Mouse (Mus musculus) heart, postnatal 0 days (tissue): ENCODE data around the gene Dnah10. TPM values are rescaled to one million over a fixed set of nuclear protein-coding genes. Genes with fewer than 3 reads are reported as not detected.
"Not testable (repeated sequence)": the region's sequence is repeated elsewhere in the genome, so short reads cannot be mapped to it uniquely, and the experiment has no call there.

Experiments used
- ATAC-seq: fragments of 200-750 bp; cut with Nextera tagmentation; 2 replicates; pipeline ENCODE4 v1.8.0; 2017; ENCODE audit warnings: low read depth, moderate number of reproducible peaks, moderate library complexity; ENCODE audit not compliant: insufficient read depth
- DNase-seq: peaks from one replicate; pipeline ENCODE4 v3.0.0-alpha.2; 2016; ENCODE audit warnings: low spot score
- H3K27ac ChIP-seq: fragments of 300-500 bp; sonication (generic); 2 replicates; pipeline ENCODE4 v1.5.1; 2014; ENCODE audit warnings: low read depth, mild to moderate bottlenecking
- H3K27me3 ChIP-seq: fragments of 300-500 bp; sonication (generic); 2 replicates; pipeline ENCODE4 v1.6.1; 2014; ENCODE audit warnings: low read length, mixed read lengths; ENCODE audit not compliant: control insufficient read depth, insufficient read depth
- H3K36me3 ChIP-seq: fragments of 300-500 bp; sonication (generic); replicated peaks from 2 replicates; pipeline ENCODE4 v1.6.1; 2014; ENCODE audit warnings: low read length, mixed read lengths; ENCODE audit not compliant: control insufficient read depth, insufficient read depth
- H3K4me1 ChIP-seq: fragments of 300-500 bp; sonication (generic); 2 replicates; pipeline ENCODE4 v1.6.1; 2014; ENCODE audit warnings: antibody characterized with exemption; ENCODE audit not compliant: control insufficient read depth, insufficient read depth
- H3K4me2 ChIP-seq: fragments of 300-500 bp; sonication (generic); 2 replicates; pipeline ENCODE4 v1.6.1; 2014; ENCODE audit warnings: low read depth, mild to moderate bottlenecking, low read length, moderate library complexity
- H3K4me3 ChIP-seq: fragments of 300-500 bp; sonication (generic); 2 replicates; pipeline ENCODE4 v1.5.1; 2014; ENCODE audit warnings: low read depth, low read length
- H3K9ac ChIP-seq: fragments of 300-500 bp; sonication (generic); replicated peaks from 2 replicates; pipeline ENCODE4 v1.6.1; 2014; ENCODE audit warnings: low read depth, low read length, mixed read lengths
- H3K9me3 ChIP-seq: fragments of 300-500 bp; sonication (generic); replicated peaks from 2 replicates; pipeline ENCODE4 v1.6.1; 2016; ENCODE audit warnings: low read length; ENCODE audit not compliant: control insufficient read depth
- CTCF ChIP-seq: IDR thresholded peaks from 2 replicates; pipeline ENCODE4 v1.5.1; 2016; ENCODE audit warnings: antibody characterized with exemption, control low read depth, low read depth
- EP300 ChIP-seq: IDR thresholded peaks from 2 replicates; pipeline ENCODE4 v1.6.1; 2016; ENCODE audit warnings: antibody characterized with exemption, low read depth
- WGBS: fragments of 180-500 bp; shearing (Covaris S2); extraction: QIAGEN DNeasy Blood & Tissue Kit; methylation state at CpG from one replicate; pipeline ENCODE4 v1.1.7; 2014; 5-methylcytosine and 5-hydroxymethylcytosine counted together
- polyA plus RNA-seq: library from polyadenylated mRNA; unstranded; fragments of >200 nt; fragmentation: Nextera tagmentation; extraction: Ambion mirVana; gene quantifications from 2 replicates; pipeline ENCODE4 v1.2.1, GENCODE M21; 2015
- total RNA-seq: library from RNA; depleted of rRNA; stranded (reverse); fragments of >200 nt; gene quantifications from 2 replicates; pipeline ENCODE4 v1.2.3, GENCODE M21; 2014; ENCODE audit warnings: low replicate concordance

Dnah10 gene
- total and polyA plus RNA-seq, 2 experiments from 2014 or later: 0.01 TPM; not detected in 1

- 72% methylated on average over 9 of the region's 9 CpGs for WGBS
- Histone ChIP-seq H3K9me3 (no peaks in the 10 kb centered on the region), H3K9ac (no peak overlapping the region), H3K4me2 (no peak overlapping the region), H3K27me3 (no peaks in the 10 kb centered on the region), H3K4me1 (no peaks in the 10 kb centered on the region), H3K36me3 (no peaks in the 10 kb centered on the region), H3K4me3 (no peak overlapping the region), H3K27ac (no peak overlapping the region)
- DNase-seq (no peak), ATAC-seq (no peak)
- TF ChIP-seq CTCF (no peak), EP300 (no peak)
Observed at GRCm38 (mm10) chr5:124751656-124752055, 26.8 kb downstream of the Dnah10 start.

GRCm38 (mm10) chr5:124761011-124761410 lies 36.1 kb downstream of the Dnah10 start:
- Histone ChIP-seq H3K36me3 (no peaks in the 10 kb centered on the region), H3K27me3 (no peaks in the 10 kb centered on the region), H3K4me3 (no peak overlapping the region), H3K27ac (no peak overlapping the region), H3K4me1 (no peaks in the 10 kb centered on the region), H3K9ac (no peak overlapping the region), H3K9me3 (no peaks in the 10 kb centered on the region; the same call in 1 of the 2 replicates), H3K4me2 (no peak overlapping the region)
- no peak for DNase-seq
- ATAC-seq: no peak
- whole genome bisulfite sequencing: 53% methylated on average over 18 of the region's 18 CpGs
- TF ChIP-seq CTCF: no peak
- TF ChIP-seq EP300: no peak

GRCm38 (mm10) chr5:124761787-124762186 lies 36.9 kb downstream of the Dnah10 start:
- H3K4me1 ChIP-seq: no peaks in the 10 kb centered on the region
- H3K27me3 ChIP-seq: no peaks in the 10 kb centered on the region
- H3K4me2 ChIP-seq: no peak overlapping the region
- no peak overlapping the region for H3K27ac ChIP-seq
- no peaks in the 10 kb centered on the region for H3K36me3 ChIP-seq
- TF ChIP-seq EP300 (no peak), CTCF (no peak)
- DNase-seq (no peak), ATAC-seq (no peak)
- no peak overlapping the region for H3K4me3 ChIP-seq
- no peaks in the 10 kb centered on the region; the same call in 1 of the 2 replicates for H3K9me3 ChIP-seq
- no peak overlapping the region for H3K9ac ChIP-seq
- 96% methylated on average over 1 of the region's 1 CpGs for WGBS

- TF ChIP-seq EP300 (no peak), CTCF (no peak)
- Histone ChIP-seq H3K27me3 (no peaks in the 10 kb centered on the region), H3K9ac (no peak overlapping the region), H3K4me2 (no peak overlapping the region), H3K27ac (no peak overlapping the region), H3K4me1 (no peaks in the 10 kb centered on the region), H3K9me3 (no peaks in the 10 kb centered on the region), H3K4me3 (no peak overlapping the region), H3K36me3 (no peaks in the 10 kb centered on the region)
- ATAC-seq: no peak
- no peak for DNase-seq
- 69% methylated on average over 3 of the region's 3 CpGs for WGBS
Observed at GRCm38 (mm10) chr5:124774552-124774951, 49.7 kb downstream of the Dnah10 start.

- not testable (repeated sequence) for H3K9me3 ChIP-seq, H3K27me3 ChIP-seq, H3K4me1 ChIP-seq, H3K36me3 ChIP-seq, ATAC-seq, DNase-seq, H3K9ac ChIP-seq, H3K4me3 ChIP-seq, H3K27ac ChIP-seq, H3K4me2 ChIP-seq
- 84% methylated on average over 4 of the region's 4 CpGs for WGBS
Observed at GRCm38 (mm10) chr5:124776289-124776688, 51.4 kb downstream of the Dnah10 start.

GRCm38 (mm10) chr5:124777178-124777709 lies 52.4 kb downstream of the Dnah10 start:
- H3K9me3 ChIP-seq: no peaks in the 10 kb centered on the region
- H3K27me3 ChIP-seq: no peaks in the 10 kb centered on the region
- 58% methylated on average over 6 of the region's 6 CpGs for WGBS
- no peak overlapping the region for H3K27ac ChIP-seq
- no peak overlapping the region for H3K4me3 ChIP-seq
- no peaks in the 10 kb centered on the region for H3K36me3 ChIP-seq
- ATAC-seq (no peak), DNase-seq (peak; percentile 12)
- no peaks in the 10 kb centered on the region for H3K4me1 ChIP-seq
- peak; percentile 62 for TF ChIP-seq CTCF
- no peak for TF ChIP-seq EP300
- no peak overlapping the region for H3K4me2 ChIP-seq
- no peak overlapping the region for H3K9ac ChIP-seq
